Mouse (Mus musculus) embryonic facial prominence, embryonic 10.5 days (tissue): Measurements from ENCODE around the gene Ccdc182. TPM values are rescaled to one million over a fixed set of nuclear protein-coding genes. Genes with fewer than 3 reads are reported as not detected.

Experiments
- DNase-seq: peaks from one replicate; pipeline ENCODE4 v3.0.0-alpha.2; 2017; ENCODE audit warnings: low spot score
- H3K27ac ChIP-seq: fragments of 300-500 bp; sonication (generic); replicated peaks from 2 replicates; pipeline ENCODE4 v1.5.1; 2016; ENCODE audit warnings: mild to moderate bottlenecking
- H3K27me3 ChIP-seq: fragments of 300-500 bp; sonication (generic); replicated peaks from 2 replicates; pipeline ENCODE4 v1.6.1; 2016; ENCODE audit warnings: low read depth, mild to moderate bottlenecking; ENCODE audit not compliant: poor library complexity, severe bottlenecking
- H3K36me3 ChIP-seq: fragments of 300-500 bp; sonication (generic); replicated peaks from 2 replicates; pipeline ENCODE4 v1.6.1; 2016; ENCODE audit warnings: mild to moderate bottlenecking, moderate library complexity
- H3K4me1 ChIP-seq: fragments of 300-500 bp; sonication (generic); 2 replicates; pipeline ENCODE4 v1.6.1; 2016
- H3K4me3 ChIP-seq: fragments of 300-500 bp; sonication (generic); 2 replicates; pipeline ENCODE4 v1.5.1; 2016; ENCODE audit warnings: mild to moderate bottlenecking, moderate library complexity
- H3K9me3 ChIP-seq: fragments of 300-500 bp; sonication (generic); 2 replicates; pipeline ENCODE4 v1.6.1; 2016; ENCODE audit warnings: mild to moderate bottlenecking
- WGBS: fragments of 180-500 bp; shearing (Covaris S2); methylation state at CpG from one replicate; pipeline ENCODE4 v1.1.7; 2016; 5-methylcytosine and 5-hydroxymethylcytosine counted together
- polyA plus RNA-seq: library from polyadenylated mRNA; unstranded; fragments of >200 nt; fragmentation: Nextera tagmentation; extraction: Ambion mirVana; gene quantifications from 2 replicates; pipeline ENCODE4 v1.2.1, GENCODE M21; 2016

Gene Ccdc182
- polyA plus RNA-seq, 1 experiment from 2014 or later, result 1.7 TPM

DNA sequence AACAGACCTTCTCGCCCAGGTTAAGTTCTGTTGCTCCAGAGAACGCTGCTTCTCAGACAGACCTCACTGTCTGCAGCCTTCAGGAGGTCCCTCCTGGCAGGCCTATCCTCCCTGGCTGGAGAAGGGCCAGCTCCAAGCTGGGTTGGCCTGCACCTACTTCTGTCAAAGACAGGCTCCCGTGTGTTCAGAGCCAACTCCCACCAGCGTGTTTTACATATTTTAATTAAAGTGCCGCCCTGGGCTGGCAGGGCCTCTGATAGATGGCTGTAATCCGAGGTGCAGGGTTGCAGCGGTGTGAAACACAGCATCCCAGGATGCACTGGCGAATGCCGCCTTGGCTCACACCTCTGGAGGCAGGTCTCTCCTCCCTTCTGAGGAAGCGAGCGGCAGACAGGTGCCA, 5.5 kb upstream of the Ccdc182 start:
- Histone ChIP-seq H3K27ac (peak overlapping the region; percentile 57), H3K36me3 (no peaks in the 10 kb centered on the region), H3K27me3 (peaks cover 31% of the 10 kb centered on the region), H3K4me3 (no peak overlapping the region), H3K4me1 (peaks cover 34% of the 10 kb centered on the region), H3K9me3 (no peaks in the 10 kb centered on the region)
- DNase-seq, result no peak
- 41% methylated on average over 11 of the region's 11 CpGs for WGBS

DNA sequence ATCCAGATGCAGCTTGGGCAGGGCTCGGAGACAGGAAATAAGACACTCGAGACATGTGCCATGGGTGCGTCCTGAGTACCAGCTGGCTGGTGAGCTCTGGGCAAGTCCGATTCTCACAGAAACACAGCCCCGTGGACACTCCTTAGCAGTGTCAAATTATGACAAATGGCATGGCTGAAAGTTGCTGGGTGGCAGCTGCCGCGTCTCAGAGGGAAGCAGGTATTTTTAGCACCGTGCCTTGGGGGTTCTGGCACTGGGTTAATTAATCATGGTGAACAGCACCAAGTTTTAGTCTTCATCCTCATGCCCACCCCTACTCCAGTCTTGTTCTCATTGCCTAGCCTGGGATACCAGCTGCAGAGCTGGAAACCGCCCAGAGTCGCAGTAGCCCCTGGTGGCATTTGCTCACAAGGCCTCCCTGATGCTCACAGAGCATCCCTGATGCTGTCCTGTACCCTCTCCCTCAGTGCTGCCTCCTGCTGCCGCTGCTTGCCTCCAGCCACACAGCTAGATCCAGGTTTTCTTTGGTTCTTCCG, 5.0 kb upstream of the Ccdc182 start:
- no peak for DNase-seq
- Histone ChIP-seq H3K27me3 (peaks cover 36% of the 10 kb centered on the region), H3K36me3 (no peaks in the 10 kb centered on the region), H3K4me3 (no peak overlapping the region), H3K9me3 (no peaks in the 10 kb centered on the region), H3K4me1 (peaks cover 38% of the 10 kb centered on the region), H3K27ac (peak overlapping the region; percentile 57)
- 71% methylated on average over 12 of the region's 12 CpGs for WGBS

DNA sequence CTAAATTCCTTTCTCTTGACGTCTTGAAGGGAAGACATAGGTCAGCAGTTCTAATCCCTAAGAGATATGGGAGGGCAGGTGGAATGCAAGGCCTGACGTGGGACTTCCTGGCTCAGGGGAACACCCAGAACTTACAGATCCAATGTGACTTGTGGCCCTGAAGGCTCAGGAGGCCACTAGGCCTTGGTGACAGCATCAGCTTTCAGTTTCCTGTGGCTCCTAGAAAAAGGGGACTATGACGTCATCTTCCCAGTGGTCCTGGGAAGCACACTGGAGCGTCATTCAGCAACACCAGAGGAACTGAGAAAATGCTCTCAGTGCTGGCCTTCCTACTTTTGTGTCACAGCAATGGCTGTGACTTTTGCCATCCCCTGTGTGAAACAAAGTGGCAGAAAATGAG, 2.6 kb upstream of the Ccdc182 start:
- Histone ChIP-seq H3K4me3 (no peak overlapping the region), H3K4me1 (peaks cover 55% of the 10 kb centered on the region), H3K27ac (peak overlapping the region; percentile 15; the same call in 1 of the 2 replicates), H3K9me3 (no peaks in the 10 kb centered on the region), H3K27me3 (peaks cover 59% of the 10 kb centered on the region), H3K36me3 (no peaks in the 10 kb centered on the region)
- 64% methylated on average over 4 of the region's 4 CpGs for WGBS
- DNase-seq, result no peak

DNA sequence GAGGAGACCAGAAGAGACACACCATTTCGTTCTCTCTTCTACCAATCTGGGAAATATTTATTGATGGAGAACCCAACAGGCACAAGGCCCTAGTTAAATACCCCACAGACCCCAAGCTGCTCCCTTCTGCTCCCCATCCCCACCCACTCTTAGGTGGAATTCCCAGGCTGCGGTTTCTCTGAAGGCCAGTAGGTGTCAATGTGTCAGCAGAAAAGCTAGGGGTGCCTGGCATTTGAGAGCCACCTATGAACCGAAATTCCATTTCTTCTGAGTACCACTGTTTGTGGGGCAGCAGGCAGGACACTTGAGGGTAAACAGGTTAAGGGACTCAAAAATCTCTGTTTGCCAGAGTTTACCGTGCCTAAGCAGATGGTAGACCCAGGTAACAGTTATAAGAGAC, 2.2 kb upstream of the Ccdc182 start:
- 40% methylated on average over 4 of the region's 4 CpGs for WGBS
- H3K4me1 ChIP-seq, result peaks cover 58% of the 10 kb centered on the region
- DNase-seq, result no peak
- no peak overlapping the region for H3K4me3 ChIP-seq
- H3K27me3 ChIP-seq, result peaks cover 59% of the 10 kb centered on the region
- peak overlapping the region; percentile 15; the same call in 1 of the 2 replicates for H3K27ac ChIP-seq
- no peaks in the 10 kb centered on the region for H3K9me3 ChIP-seq
- H3K36me3 ChIP-seq, result no peaks in the 10 kb centered on the region

DNA sequence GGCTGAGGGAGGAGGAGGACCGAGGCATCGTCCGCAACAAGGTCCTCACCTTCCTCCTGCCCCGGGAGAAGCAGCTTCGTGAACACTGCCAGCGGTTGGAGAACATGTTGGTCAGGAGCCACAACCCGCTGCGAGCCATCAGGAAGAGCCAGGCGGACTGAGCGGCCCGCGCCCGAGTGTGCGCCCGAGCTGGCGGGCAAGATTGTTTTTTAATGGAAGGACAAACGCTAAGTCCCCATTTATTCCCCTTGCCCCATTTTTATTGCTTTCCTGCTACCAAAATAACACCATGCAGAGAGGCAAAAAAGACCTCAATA, 494 bp downstream of the Ccdc182 start:
- Histone ChIP-seq H3K27me3 (peaks cover 48% of the 10 kb centered on the region), H3K9me3 (no peaks in the 10 kb centered on the region), H3K4me3 (peak overlapping the region; percentile 49), H3K27ac (peak overlapping the region; percentile 80), H3K4me1 (peaks cover 62% of the 10 kb centered on the region), H3K36me3 (no peaks in the 10 kb centered on the region)
- 25% methylated on average over 17 of the region's 17 CpGs for WGBS
- DNase-seq, result no peak

DNA sequence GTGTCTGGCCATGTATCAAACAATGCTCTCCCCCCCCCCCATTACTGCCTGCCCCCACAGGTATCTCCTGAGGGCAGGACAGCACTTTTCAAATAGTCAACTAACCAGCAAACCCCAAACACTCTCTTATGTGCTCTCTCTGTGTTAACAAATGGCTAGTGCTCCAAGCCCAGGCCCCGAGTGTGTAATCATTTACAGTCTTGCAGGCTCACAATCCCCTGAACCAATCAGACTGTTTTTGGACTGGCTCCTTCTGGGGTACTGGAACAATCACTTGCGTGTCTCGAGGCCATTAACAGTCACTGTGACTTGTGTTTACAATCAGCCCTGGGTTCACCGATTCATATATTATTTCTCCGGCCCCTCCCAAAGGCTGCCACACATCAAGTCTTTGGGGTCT, 1.4 kb downstream of the Ccdc182 start:
- Histone ChIP-seq H3K4me1 (peaks cover 62% of the 10 kb centered on the region), H3K27ac (peak overlapping the region; percentile 80), H3K27me3 (peaks cover 53% of the 10 kb centered on the region), H3K36me3 (no peaks in the 10 kb centered on the region), H3K4me3 (no peak overlapping the region), H3K9me3 (no peaks in the 10 kb centered on the region)
- WGBS, result 77% methylated on average over 5 of the region's 5 CpGs
- no peak for DNase-seq

DNA sequence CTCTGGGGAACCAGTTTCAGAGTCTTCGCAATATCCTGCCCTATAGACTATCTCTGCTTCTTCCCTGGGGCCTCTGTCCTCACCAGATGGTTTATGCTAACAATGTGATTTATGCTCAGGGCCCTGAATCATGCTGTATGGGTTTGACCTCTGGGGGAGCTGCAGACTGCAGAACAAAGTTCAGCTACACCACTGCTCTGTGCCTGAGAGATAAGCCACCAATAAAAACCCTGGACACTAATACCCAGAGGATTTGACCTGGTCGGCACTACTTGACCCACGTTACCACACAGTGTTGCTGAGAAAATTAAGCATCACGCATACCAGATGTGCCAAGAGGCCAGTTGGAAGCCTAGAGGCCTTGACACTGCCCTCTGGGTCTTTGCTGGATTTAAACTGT, 3.7 kb downstream of the Ccdc182 start:
- H3K4me3 ChIP-seq, result no peak overlapping the region
- WGBS, result 44% methylated on average over 4 of the region's 4 CpGs
- DNase-seq, result peak; percentile 56
- H3K9me3 ChIP-seq, result no peaks in the 10 kb centered on the region
- peak overlapping the region; percentile 20; the same call in 1 of the 2 replicates for H3K27ac ChIP-seq
- H3K36me3 ChIP-seq, result no peaks in the 10 kb centered on the region
- peaks cover 60% of the 10 kb centered on the region for H3K4me1 ChIP-seq
- H3K27me3 ChIP-seq, result peaks cover 51% of the 10 kb centered on the region

DNA sequence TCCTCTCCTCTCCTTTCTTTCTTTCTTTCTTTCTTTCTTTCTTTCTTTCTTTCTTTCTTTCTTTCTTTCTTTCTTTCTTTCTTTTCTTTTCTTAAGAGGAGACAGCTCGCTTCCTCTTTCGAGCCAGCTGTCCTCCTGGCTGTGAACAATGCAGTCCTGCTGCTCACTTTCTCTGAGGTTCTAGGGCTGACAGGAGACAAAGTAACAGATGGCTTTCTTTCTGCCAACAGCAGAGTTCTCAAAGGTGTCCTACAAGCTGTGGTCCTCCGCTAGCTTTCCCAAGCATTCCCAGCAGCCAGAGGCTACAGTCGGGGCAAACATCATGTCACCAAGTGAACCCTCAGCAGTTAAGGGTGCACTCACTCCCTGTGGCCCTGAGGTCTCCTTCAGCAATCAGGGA, 5.5 kb downstream of the Ccdc182 start:
- Histone ChIP-seq H3K4me3 (no peak overlapping the region), H3K36me3 (no peaks in the 10 kb centered on the region), H3K9me3 (no peaks in the 10 kb centered on the region), H3K4me1 (peaks cover 43% of the 10 kb centered on the region), H3K27ac (0 out of 2 replicates have a peak overlapping the region, but pooled peaks have one; percentile 51), H3K27me3 (peaks cover 33% of the 10 kb centered on the region)
- 83% methylated on average over 4 of the region's 4 CpGs for WGBS
- DNase-seq, result no peak

DNA sequence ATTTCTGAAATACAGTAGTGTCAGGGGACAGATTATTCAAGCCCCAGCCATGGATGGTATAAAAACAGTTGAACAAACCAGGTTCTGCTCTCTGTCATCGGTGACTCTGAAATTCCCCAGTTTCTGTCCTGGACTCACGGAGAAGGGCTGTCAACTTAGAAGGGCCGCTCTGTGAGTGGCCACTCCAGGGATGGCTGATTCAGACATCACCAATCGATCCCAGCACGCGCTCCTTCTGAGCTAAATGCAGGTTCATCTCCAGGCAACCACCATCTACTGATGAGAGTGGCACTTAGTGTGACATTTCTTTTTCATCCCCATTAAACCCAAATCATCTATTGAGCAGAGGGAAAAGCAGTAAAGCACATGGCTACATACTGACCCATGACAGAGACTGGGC, 7.8 kb downstream of the Ccdc182 start:
- no peak overlapping the region for H3K27ac ChIP-seq
- peaks cover 25% of the 10 kb centered on the region for H3K4me1 ChIP-seq
- H3K9me3 ChIP-seq, result no peaks in the 10 kb centered on the region
- DNase-seq, result peak; percentile 72
- H3K36me3 ChIP-seq, result no peaks in the 10 kb centered on the region
- WGBS, result 44% methylated on average over 6 of the region's 6 CpGs
- H3K27me3 ChIP-seq, result peaks cover 15% of the 10 kb centered on the region; the same call in 1 of the 2 replicates
- peak overlapping the region; percentile 21; the same call in 1 of the 2 replicates for H3K4me3 ChIP-seq

DNA sequence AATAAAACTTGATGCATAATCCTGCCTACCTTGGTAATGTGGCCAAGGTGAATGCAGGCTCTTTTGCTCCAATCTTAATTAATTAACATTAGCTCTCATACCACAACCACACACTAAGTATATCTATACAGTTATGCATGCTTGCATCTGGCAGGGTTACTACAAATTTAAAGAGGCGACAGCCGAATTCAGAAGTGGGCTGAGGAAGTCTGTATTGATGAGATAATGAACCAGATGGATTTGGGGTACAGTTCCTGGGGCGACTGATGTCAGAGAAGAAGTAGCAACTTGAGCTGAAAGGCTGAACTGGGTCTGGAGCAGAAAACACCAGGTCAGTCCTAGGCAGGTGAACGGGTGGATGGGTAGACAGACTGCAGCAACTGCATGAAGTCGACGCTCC, 11.9 kb downstream of the Ccdc182 start:
- no peak for DNase-seq
- H3K27ac ChIP-seq, result no peak overlapping the region
- 90% methylated on average over 6 of the region's 6 CpGs for WGBS
- no peak overlapping the region for H3K4me3 ChIP-seq
- peaks cover 41% of the 10 kb centered on the region for H3K4me1 ChIP-seq
- no peaks in the 10 kb centered on the region for H3K36me3 ChIP-seq
- H3K27me3 ChIP-seq, result peaks cover under 1% of the 10 kb centered on the region; the same call in 1 of the 2 replicates
- H3K9me3 ChIP-seq, result no peaks in the 10 kb centered on the region

DNA sequence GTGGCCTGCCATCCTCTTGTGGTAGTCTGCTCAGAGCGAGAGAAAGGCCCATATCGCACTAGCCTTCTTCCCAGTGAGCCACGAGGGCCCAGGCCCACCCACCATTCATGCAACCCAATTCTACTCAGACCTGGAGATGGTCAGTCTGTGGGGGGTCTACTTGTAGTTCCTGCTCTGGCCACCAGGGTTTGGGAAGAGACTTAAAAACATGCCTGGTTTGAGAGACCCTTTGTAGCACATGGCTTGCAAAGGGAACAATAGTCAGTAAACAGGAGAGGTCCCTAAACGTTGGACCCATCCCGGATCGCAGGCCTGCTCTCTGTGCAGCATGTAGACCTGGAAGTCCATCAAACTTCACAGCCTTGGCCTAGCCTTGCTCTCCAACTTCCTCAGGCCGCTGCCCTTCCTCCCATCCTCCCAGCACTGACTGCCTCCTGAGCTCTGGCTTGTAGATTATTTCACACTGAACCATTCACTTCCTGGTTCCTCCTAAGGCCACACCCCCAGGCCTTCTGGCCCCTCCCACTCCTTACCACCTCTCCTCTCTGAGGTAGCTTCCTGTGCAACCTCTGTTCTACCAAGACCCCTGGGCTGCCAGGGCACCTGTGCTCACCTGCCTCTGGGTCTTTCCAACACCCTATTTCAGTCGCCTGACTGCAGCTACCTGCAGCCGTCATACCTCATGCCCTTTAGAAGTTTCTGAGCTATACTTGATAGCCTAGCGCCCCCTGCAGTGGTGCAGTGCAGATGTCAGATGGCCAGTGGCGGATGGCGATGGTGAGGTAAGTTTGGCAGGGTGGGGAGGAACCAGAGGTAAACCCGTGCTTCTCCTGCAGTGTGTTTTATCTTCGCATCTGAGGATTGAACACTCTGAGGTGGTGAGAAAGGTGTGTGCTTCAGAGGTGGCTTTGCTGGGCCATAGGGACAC, 14.0 kb downstream of the Ccdc182 start:
- no peak for DNase-seq
- 82% methylated on average over 14 of the region's 14 CpGs for WGBS
- Histone ChIP-seq H3K4me3 (no peak overlapping the region), H3K27me3 (no peaks in the 10 kb centered on the region; the same call in 1 of the 2 replicates), H3K36me3 (no peaks in the 10 kb centered on the region), H3K4me1 (peaks cover 50% of the 10 kb centered on the region), H3K27ac (peak overlapping the region; percentile 45), H3K9me3 (no peaks in the 10 kb centered on the region)

DNA sequence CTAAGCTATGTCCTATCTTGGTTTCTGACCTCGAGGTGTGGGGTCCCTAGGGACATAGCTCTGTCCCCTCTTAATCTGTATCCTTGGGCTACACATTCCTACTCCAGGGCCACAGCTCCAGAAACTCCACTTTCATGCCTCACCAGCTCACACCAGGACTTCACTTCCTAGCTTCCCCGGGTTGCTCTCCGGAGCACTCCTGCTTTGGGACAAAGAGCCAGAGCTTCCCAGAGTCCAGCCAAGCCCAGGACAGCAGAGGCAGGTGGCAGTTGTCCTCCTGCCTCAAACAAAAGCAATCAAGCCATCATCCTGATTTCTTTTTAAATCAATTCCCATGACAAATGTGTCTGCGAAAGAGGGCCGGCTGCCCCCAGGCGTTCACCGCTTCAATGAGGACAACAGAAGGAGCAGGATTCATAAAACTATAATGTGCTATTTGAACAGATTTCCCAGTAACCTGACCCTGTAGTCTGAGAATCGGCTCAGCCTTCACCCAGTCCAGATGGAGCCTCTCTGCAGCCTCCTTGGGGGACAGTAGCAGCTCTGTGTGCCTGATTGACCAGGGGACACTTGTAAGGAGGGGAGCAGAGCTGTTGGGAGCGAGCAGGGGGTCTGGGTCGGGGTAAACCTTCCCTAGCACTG, 15.3 kb downstream of the Ccdc182 start:
- no peaks in the 10 kb centered on the region for H3K9me3 ChIP-seq
- no peaks in the 10 kb centered on the region; the same call in 1 of the 2 replicates for H3K27me3 ChIP-seq
- WGBS, result 41% methylated on average over 10 of the region's 10 CpGs
- H3K4me1 ChIP-seq, result peaks cover 63% of the 10 kb centered on the region
- peak overlapping the region; percentile 45 for H3K27ac ChIP-seq
- DNase-seq, result peak; percentile 42
- H3K4me3 ChIP-seq, result no peak overlapping the region
- no peaks in the 10 kb centered on the region for H3K36me3 ChIP-seq
